Mouse (Mus musculus): Measurements from ENCODE around the gene 4933402N22Rik.
"Not testable (repeated sequence)": the region's sequence is repeated elsewhere in the genome, so short reads cannot be mapped to it uniquely, and the experiment has no call there.

4933402N22Rik gene

DNA sequence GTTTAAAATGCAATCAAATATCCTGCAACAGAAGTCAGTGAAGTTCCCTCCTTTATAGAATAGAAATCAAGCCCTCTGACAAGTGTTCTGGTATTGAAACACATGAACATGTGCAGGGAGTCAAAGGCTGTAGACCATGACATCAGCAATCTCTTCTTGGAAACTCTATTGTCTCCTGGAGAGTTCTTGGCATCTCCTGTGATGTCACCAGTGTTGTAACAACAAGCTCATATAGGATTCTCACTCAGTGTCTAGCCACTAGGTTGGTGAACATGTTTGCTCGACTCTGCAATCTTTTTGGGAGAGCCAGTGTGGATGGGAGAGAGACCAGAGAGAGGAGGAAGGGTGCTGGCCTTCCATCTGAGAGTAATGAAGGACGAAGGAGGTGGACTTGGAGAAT is at the start of gene 4933402N22Rik:
TSS of gene 4933402N22Rik (plus strand) at position 301 of the 400 bp plus-strand sequence.
- DNase-seq: not testable (repeated sequence)

DNA sequence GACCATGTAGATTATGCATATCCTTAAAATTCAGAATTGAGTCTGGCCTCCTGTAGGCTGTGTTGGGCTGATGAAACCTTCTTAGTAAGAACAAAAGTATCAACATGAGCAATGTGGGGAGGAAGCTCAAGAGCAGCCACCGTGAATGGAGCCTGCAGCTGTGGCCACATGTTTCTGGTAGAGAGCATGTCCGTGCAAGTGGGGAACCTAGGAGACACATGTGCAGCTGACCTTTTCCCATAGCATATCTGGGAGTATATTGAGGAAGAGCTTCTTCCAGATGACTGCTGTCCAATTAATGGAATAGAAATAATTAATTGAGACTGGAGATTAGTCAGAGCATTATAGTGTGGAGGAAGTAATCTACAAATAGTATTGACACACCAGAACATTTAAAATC is 5.9 kb downstream of the 4933402N22Rik start:
- DNase-seq: not testable (repeated sequence)
